Mouse (Mus musculus) macrophage (primary cell): ENCODE results near the gene 2200002D01Rik. TPM values are rescaled to one million over a fixed set of nuclear protein-coding genes. Genes with fewer than 3 reads are reported as not detected.

Experiments used
- H3K27ac ChIP-seq: fragments of 350-480 bp; formaldehyde crosslinking; 2 replicates; pipeline ENCODE4 v1.9.0; 2021
- H3K36me3 ChIP-seq: fragments of 350-480 bp; formaldehyde crosslinking; 2 replicates; pipeline ENCODE4 v1.9.0; 2021; ENCODE audit errors: inconsistent target
- H3K4me3 ChIP-seq: fragments of 350-480 bp; formaldehyde crosslinking; 2 replicates; pipeline ENCODE4 v1.9.0; 2021; ENCODE audit errors: inconsistent target
- H3K79me2 ChIP-seq: fragments of 350-480 bp; formaldehyde crosslinking; 2 replicates; pipeline ENCODE4 v1.9.0; 2021; ENCODE audit errors: inconsistent target
- WGBS: methylation state at CpG from one replicate; pipeline ENCODE4 v1.1.7; 2026; ENCODE audit warnings: inconsistent platforms; ENCODE audit not compliant: missing documents; 5-methylcytosine and 5-hydroxymethylcytosine counted together
- polyA plus RNA-seq: library from polyadenylated mRNA; stranded (reverse); fragments of 250-400 nt; gene quantifications from 3 replicates; pipeline ENCODE4 v1.2.4, GENCODE M21; 2018; ENCODE audit warnings: inconsistent platforms
- total RNA-seq, 78 experiments: library from RNA; depleted of rRNA; stranded (reverse); fragments of 250-400 nt; gene quantifications; 1 replicate in 9 of 78; 2 replicates in 24 of 78; 3 replicates in 43 of 78; 4 replicates in 2 of 78; pipeline ENCODE4 v1.2.4; 2018; ENCODE audit warnings: inconsistent platforms in 56 of 78

2200002D01Rik gene
- not detected for total RNA-seq (2018; cell fraction: chromatin; rRNA removed)
- total RNA-seq (2018; cell fraction: cytosol; rRNA removed): under 1 TPM in 4 of 26 experiments, not detected in 22; 0.10 to 0.71 (median 0.36) TPM
- 1 to 10 TPM in 2 of 26 experiments, not detected in 24; 1.1 to 1.4 TPM for total RNA-seq (2018; cell fraction: nucleus; rRNA removed)
- not detected in 3 replicates for polyA plus RNA-seq

DNA sequence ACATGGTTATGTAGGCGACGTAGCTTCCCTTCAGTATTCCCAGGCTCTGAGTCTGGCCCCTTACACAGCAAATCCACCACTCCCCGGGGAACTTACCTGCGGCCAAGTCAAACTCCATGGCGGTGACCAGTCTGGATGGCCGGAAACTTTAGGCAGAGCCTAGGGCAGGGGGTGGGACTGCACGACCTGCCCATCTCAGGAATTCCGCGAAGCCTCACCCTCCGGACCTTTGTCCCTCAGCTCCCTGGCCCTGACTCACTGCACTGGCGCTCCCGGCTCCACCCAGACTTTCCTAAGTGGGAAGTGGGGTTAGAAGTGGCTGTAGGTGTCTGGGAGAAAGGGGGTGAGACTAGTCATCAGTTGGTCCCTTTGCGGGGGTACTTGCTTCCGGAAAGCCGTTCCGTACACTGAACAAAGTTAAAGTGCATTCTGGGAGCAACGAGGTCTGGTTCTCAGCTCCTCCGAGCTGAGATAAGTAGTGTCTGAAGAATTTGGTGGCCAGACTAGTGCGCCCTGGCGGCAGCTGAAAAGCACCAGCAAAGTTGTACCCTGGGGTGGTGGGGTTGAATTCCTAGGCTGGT lies at the start of gene 2200002D01Rik:
TSS of gene 2200002D01Rik (minus strand) at position 206 of the 581 bp plus-strand sequence.
- Histone ChIP-seq H3K27ac (no peak within 1 kb of the TSS), H3K79me2 (no peaks in the 10 kb centered on the region), H3K4me3 (no peak within 1 kb of the TSS), H3K36me3 (peaks cover 9% of the 10 kb centered on the region; the same call in 1 of the 2 replicates)
- 50% methylated on average over 20 of the region's 20 CpGs for WGBS

DNA sequence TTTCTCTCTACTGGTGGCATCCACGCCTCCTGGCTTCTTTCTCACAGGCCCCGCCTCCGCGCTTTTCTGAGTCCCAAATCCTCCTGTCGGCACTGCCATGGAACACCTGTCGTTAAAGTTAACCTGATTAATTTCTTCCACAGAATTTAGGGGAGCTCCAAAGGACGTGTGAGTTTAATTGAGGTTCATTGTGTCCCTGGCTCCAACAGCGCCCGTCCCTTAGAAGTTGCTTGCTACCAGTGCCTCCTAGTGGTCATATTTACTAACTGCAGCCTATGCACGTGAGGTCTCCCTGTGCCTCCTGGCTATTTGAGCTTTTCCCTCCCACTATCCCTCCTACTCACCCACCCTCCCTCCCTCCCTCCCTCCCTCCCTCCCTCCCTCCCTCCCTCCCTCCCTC lies 48.7 kb upstream of the 2200002D01Rik start:
- Histone ChIP-seq H3K36me3 (no peaks in the 10 kb centered on the region), H3K4me3 (no peak overlapping the region), H3K27ac (no peak overlapping the region), H3K79me2 (no peaks in the 10 kb centered on the region)
- 21% methylated on average over 10 of the region's 10 CpGs for WGBS

DNA sequence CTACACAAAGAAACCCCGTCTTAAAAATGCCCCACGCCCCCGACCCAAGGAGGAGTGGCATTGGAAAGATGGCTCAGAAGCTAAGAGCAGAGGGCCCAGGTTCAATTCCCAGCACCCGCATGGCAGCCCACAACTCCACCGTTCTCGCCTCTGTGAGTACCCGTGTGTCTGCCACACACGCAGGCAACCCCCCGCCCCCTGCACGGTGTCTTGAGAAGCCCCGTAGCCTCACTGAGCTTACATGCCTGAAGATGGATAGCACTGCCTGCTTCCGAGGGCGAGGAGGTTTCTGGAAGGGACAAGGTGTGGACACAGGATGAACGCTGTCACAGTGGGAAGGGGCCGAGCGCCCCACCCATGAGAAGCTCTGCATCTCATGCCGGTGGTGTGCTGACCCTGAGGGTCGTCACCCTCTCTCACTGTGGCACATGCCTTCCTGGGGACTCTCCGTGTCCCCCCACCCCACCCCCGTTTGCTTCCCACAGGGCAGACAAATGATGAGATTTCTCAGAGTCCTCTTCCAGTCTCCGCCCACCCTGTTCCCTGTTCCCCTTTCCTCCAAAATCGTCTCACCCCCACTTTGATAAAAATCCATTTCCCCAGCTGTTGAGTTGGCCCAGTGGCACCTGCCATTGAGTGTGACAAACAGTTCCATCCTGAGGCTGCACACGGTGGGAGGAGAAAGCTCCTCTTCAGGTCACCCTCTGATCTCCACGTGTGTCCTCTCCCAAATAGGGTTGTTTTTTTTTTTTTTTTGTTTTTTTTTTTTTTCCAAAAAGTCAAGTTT lies 47.8 kb upstream of the 2200002D01Rik start:
- H3K79me2 ChIP-seq: no peaks in the 10 kb centered on the region
- 83% methylated on average over 22 of the region's 24 CpGs for WGBS
- no peak overlapping the region for H3K4me3 ChIP-seq
- H3K36me3 ChIP-seq: no peaks in the 10 kb centered on the region
- no peak overlapping the region for H3K27ac ChIP-seq

DNA sequence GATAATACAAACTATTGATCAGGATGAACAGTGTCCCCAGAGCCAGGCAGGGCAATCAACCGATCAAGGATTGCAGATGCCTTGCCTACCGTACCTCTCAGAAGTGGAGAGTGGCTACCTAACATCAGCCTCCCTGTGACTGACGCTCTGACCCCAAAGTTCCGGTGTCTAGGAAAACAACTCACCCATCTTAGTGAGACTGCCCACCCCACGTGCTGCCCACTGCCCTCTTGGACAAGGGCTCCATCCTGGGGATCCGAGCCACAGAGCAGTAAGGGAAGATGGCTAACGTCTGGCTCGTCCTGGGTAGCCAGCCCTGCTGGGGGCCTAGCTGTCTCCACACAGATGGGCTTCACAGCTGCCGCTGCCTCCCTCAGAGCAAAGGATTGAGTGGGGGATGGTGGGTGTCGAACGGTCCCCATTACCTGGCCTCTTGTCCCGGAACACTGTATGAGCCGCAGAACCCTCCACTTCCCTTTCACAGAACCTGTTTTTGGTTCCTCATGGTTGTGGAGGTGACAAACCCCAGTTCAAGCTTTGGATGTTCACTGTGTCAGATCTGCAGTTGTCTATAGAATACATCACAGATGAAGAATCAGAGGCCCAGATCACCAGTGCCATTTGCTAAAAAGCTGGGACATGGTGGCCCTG lies 46.0 kb upstream of the 2200002D01Rik start:
- Histone ChIP-seq H3K27ac (no peak overlapping the region), H3K79me2 (no peaks in the 10 kb centered on the region), H3K4me3 (no peak overlapping the region), H3K36me3 (no peaks in the 10 kb centered on the region)
- WGBS: 48% methylated on average over 13 of the region's 13 CpGs

DNA sequence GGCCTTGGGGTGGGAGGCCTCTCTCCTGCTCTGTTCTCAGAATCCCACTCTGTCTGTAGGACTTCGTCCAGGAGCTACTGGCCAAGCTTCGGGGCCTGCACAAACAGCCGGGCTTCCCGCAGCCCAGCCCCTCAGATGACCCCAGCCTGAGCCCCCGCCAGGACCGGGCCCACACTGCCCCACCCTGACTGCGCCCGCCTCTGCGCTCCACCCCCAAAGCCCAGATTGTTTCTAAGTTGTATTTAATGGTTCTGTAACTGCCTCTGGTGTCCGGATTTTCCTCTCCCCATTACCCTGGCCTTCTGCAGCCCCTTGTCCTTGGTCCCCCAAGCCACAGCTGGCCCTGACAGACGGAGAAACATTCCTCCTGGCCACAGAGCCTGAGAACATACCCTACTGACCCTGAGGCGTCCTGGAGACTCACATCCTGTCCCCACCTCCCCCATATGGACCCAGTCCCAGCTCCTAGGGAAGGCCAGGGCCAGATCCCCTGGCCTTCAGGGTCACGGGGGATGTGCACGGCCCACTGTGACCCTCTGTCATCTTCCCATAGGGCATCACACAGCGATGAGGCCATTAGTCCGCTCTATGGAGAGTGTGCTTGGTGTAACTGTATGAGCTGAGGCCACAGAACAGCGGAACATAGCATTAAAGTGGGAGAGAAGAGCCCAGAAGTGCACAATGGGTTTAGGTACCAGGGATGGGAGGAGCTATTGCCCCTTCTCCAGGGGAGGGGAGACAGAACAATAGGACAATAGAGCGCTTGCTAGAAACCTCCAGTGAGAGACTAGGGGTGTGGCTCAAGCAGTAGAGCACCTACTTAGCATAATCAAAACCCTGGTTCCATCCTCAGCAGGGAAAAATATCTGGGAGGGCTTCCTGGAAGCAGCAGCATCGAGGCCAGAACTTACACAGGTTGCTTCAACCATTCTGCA lies 45.1 kb upstream of the 2200002D01Rik start:
- 94% methylated on average over 19 of the region's 19 CpGs for WGBS
- no peak overlapping the region for H3K27ac ChIP-seq
- no peak overlapping the region for H3K4me3 ChIP-seq
- no peaks in the 10 kb centered on the region for H3K79me2 ChIP-seq
- no peaks in the 10 kb centered on the region for H3K36me3 ChIP-seq

DNA sequence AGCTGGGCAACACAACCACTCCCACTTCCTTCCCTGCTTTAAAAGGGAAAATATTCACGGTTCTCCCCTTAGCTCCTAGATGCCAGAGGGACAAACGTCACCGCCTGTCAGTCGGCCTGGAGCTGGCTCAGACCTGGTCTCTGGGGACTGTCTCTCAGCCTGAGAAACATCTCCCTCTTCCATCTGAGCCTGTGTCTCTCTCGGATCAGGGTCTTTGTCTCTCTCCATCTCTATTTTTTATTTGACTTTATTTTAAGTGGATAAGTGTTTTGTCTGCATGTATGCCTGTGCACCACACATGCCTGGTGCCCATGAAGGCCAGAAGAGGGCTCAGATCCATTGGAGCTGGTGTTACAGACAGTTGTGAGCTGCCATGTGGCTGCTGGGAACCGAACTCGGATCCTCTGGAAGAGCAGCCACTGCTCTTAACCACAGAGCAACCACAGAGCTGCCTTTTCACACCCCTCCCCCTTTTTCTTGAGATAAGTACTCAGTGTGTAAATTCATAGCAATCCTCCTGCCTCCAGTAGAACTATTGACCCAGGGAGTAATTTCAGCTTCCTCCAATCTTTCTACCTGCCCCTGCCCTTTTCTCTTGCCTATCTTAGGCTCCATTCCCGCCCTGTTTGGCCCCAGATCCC lies 44.3 kb upstream of the 2200002D01Rik start:
- Histone ChIP-seq H3K27ac (no peak overlapping the region), H3K4me3 (no peak overlapping the region), H3K79me2 (no peaks in the 10 kb centered on the region), H3K36me3 (no peaks in the 10 kb centered on the region)
- WGBS: 57% methylated on average over 8 of the region's 8 CpGs

DNA sequence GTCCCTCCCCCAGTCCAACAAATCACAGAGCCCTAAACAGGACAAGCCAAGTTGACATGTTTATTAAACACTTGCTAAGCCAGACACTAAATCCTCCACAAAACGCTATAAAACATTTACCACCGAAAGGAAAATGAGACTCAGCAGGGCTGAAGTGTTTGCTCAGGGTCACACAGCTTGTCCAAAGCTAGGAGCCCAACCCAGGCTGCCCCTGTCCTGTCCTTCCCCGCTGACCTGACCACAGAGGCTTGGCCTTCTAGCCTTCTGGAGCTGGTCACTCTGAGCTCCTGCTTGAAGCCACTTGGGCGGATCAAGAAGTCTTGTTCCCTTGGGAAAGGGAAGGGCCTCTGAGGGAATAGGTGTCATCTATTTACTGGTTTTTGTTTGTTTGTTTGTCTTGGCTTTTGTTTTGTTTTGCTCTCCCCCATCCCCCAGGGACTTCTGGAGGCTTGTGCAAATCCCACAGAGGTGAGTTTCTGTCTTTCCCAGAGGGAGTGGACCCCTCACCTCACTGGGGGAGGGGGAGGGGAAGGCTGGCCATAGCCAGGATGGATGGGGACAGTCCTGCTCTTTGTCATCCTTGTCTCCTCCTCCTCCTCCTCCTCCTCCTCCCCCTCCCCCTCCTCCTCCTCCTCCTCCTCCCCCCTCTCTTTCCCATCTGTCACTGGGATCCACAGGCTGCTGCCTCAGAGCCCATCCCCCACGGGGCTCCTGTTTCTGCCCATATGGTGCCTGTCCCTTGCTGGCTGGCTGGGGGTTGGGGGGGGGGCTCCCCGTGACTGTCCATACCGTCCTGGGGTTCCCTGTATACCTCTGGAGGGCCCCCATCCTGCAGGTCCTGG lies 43.6 kb upstream of the 2200002D01Rik start:
- H3K27ac ChIP-seq: no peak overlapping the region
- H3K79me2 ChIP-seq: no peaks in the 10 kb centered on the region
- H3K36me3 ChIP-seq: no peaks in the 10 kb centered on the region
- no peak overlapping the region for H3K4me3 ChIP-seq
- 68% methylated on average over 7 of the region's 7 CpGs for WGBS

DNA sequence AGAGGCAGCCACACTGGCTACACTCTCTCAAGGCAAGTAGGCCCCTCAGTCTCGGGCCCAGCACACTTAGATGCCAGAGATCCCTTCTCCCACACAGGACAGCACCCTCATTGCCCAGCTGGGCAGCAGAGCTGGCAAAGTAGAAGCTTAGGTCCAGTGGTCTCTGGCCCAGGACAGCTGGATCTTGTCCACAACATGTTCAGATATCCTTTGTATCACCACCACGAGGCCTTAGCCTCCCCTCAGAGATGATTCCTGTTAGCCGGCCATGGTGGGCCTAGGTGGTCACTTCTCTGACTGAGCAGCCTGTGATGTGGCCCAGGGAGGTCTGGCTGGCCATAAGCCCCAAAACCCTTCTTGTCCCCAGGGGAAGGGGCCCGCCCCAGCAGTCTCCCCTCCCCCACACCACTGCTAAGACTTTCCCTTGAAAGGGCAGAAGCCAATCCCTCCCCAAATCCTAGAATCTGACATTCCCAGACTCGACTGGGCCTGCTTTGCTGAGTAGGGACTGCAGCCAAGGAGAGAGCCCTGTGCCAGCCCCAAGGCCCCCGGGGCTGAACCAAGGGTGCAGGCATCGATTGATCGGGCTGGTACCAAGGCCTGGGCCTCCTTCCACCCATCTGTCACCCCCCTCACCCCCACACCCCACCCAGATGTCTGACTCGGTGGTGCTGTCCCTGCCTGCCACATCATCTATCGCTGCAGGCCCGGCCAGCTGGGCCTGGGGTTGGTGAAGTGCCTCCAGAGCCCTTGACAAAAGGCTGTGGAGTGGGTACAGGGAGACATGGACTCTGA lies 42.6 kb upstream of the 2200002D01Rik start:
- H3K27ac ChIP-seq: no peak overlapping the region
- no peaks in the 10 kb centered on the region for H3K79me2 ChIP-seq
- no peak overlapping the region for H3K4me3 ChIP-seq
- H3K36me3 ChIP-seq: no peaks in the 10 kb centered on the region
- WGBS: 92% methylated on average over 11 of the region's 11 CpGs

DNA sequence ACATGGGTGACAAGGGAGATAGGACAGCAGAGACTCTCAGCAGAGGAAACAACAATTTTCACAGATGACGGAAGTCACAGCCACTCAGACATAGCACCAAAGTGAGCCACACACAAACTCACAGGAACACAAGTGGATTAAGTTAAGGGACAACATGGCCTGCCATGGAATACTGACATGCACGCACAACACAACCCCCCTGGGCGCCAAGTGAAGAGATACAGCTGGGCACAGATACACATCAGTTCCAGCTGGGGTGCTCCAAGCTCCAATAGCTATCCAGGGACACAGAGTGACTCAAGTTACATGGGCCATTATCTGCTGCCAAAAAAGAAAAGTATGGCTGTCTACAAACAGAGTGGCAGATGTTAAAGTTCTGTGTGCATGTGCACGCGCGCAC lies 41.6 kb upstream of the 2200002D01Rik start:
- Histone ChIP-seq H3K36me3 (no peaks in the 10 kb centered on the region), H3K27ac (no peak overlapping the region), H3K4me3 (no peak overlapping the region), H3K79me2 (no peaks in the 10 kb centered on the region)
- WGBS: 90% methylated on average over 6 of the region's 6 CpGs

DNA sequence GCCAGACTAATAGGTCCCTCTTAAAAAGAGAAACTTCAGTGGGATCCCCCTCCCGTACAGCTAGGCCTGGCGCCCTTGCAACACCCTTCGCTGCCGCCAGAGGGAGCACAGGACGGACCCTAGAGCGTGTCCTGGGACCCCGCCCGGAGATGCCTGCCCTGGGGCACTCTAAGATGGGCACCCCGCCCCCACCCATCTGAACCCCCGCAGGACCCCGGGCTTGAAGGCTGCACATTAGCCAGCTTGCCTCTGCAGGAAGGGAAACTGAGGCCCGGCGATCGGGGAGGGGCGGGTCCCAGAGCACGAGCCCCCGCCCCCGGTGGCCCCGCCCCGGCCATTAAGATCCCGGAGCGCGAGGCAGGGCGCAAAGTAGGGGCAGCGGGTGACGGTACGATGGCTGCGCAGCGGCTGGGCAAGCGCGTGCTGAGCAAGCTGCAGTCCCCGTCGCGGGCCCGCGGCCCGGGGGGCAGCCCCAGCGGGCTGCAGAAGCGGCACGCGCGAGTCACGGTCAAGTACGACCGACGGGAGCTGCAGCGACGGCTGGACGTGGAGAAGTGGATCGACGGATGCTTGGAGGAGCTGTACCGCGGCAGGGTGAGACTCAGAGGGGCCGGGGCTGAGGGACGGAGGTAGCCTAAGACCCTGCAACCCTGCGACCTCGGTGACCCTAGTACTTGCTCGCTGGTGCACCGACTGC lies 40.8 kb upstream of the 2200002D01Rik start, which contains the start of gene Ppp1r14a:
TSS of gene Ppp1r14a (plus strand) at position 367 of the 697 bp plus-strand sequence.
- 5% methylated on average over 57 of the region's 59 CpGs for WGBS
- Histone ChIP-seq H3K36me3 (no peaks in the 10 kb centered on the region), H3K79me2 (no peaks in the 10 kb centered on the region), H3K4me3 (no peak within 1 kb of the TSS; the same call in 1 of the 2 replicates), H3K27ac (no peak within 1 kb of the TSS)

DNA sequence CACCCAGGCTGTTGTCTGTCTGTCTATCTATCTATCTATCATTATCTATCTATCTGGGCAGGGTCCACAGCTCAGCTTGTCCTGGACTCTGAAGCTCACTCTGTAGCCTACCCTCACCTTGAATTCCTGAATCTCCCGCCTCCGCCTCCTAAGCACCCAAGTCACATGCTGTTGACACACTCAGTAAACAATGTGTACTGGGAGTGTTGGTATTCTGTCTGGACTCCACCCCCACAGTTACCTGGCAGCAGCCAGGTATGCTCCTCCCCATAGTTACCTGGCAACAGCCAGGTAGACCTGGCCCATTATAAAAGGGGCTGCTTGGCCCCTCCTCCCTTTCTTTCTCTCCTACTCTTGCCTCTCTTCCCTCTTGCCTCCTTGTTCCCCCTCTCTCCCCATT lies 39.8 kb upstream of the 2200002D01Rik start:
- 97% methylated on average over 2 of the region's 2 CpGs for WGBS
- H3K36me3 ChIP-seq: no peaks in the 10 kb centered on the region

DNA sequence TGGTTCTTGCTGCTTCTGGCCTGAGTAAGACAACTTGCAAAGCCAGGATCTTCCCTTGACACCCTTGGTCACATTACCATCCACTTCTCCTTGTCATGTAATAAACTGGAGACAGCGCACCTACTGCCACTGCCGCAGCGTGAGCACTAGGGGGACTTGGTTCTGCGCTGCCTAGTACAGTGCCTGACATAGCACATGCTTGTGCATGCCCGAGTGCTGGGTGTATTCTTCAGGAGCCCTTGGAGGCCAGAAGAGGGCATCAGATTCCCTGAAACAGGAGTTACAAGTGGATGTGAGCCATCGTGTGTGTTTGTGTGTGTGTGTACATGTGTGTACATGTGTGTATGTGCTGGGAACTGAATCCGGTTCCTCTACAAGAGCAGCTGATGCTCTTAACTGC lies 39.2 kb upstream of the 2200002D01Rik start:
- 80% methylated on average over 7 of the region's 7 CpGs for WGBS

More for the DNA sequence above, 39.8 kb upstream of the 2200002D01Rik start:
- H3K27ac ChIP-seq: no peak overlapping the region
- H3K79me2 ChIP-seq: no peaks in the 10 kb centered on the region
- no peak overlapping the region for H3K4me3 ChIP-seq

More for the DNA sequence above, 39.2 kb upstream of the 2200002D01Rik start:
- H3K79me2 ChIP-seq: no peaks in the 10 kb centered on the region
- no peak overlapping the region for H3K4me3 ChIP-seq
- H3K36me3 ChIP-seq: no peaks in the 10 kb centered on the region
- H3K27ac ChIP-seq: no peak overlapping the region
